Mouse (Mus musculus) stomach, embryonic 16.5 days (tissue): ENCODE results near the gene Gmip. TPM values are rescaled to one million over a fixed set of nuclear protein-coding genes. Genes with fewer than 3 reads are reported as not detected.

Source experiments
- ATAC-seq: fragments of 200-750 bp; cut with Nextera tagmentation; 2 replicates; pipeline ENCODE4 v1.8.0; 2017; ENCODE audit warnings: moderate number of reproducible peaks, moderate TSS enrichment; ENCODE audit not compliant: insufficient read depth, low FRiP score
- H3K27ac ChIP-seq: fragments of 300-500 bp; sonication (generic); 2 replicates; pipeline ENCODE4 v1.5.1; 2014; ENCODE audit warnings: low read length
- H3K27me3 ChIP-seq: fragments of 300-500 bp; sonication (generic); 2 replicates; pipeline ENCODE4 v1.6.1; 2014; ENCODE audit warnings: low read length, control low read depth, mixed read lengths; ENCODE audit not compliant: control insufficient read depth, insufficient read depth
- H3K36me3 ChIP-seq: fragments of 300-500 bp; sonication (generic); 2 replicates; pipeline ENCODE4 v1.6.1; 2014; ENCODE audit warnings: low read length; ENCODE audit not compliant: control insufficient read depth, insufficient read depth
- H3K4me1 ChIP-seq: fragments of 300-500 bp; sonication (generic); 2 replicates; pipeline ENCODE4 v1.6.1; 2014; ENCODE audit warnings: low read length, control low read depth, mixed read lengths; ENCODE audit not compliant: control insufficient read depth, insufficient read depth
- H3K4me2 ChIP-seq: fragments of 300-500 bp; sonication (generic); 2 replicates; pipeline ENCODE4 v1.6.1; 2014; ENCODE audit warnings: low read depth, low read length, mixed read lengths
- H3K4me3 ChIP-seq: fragments of 300-500 bp; sonication (generic); replicated peaks from 2 replicates; pipeline ENCODE4 v1.5.1; 2014; ENCODE audit warnings: mild to moderate bottlenecking, low read length
- H3K9ac ChIP-seq: fragments of 300-500 bp; sonication (generic); 2 replicates; pipeline ENCODE4 v1.6.1; 2014; ENCODE audit warnings: low read length
- H3K9me3 ChIP-seq: fragments of 300-500 bp; sonication (generic); replicated peaks from 2 replicates; pipeline ENCODE4 v1.6.1; 2016; ENCODE audit warnings: low read length, control low read depth; ENCODE audit not compliant: control insufficient read depth
- WGBS: fragments of 180-500 bp; shearing (Covaris S2); extraction: QIAGEN DNeasy Blood & Tissue Kit; methylation state at CpG from one replicate; pipeline ENCODE4 v1.1.7; 2014; 5-methylcytosine and 5-hydroxymethylcytosine counted together
- polyA plus RNA-seq: library from polyadenylated mRNA; unstranded; fragments of >200 nt; fragmentation: Nextera tagmentation; extraction: Ambion mirVana; gene quantifications from 2 replicates; pipeline ENCODE4 v1.2.1, GENCODE M21; 2015

The Gmip gene
- polyA plus RNA-seq, 1 experiment from 2014 or later = 10.0 TPM

- H3K36me3 ChIP-seq = peaks cover 61% of the 10 kb centered on the region
- no peak overlapping the region for H3K27ac ChIP-seq
- no peak overlapping the region for H3K4me3 ChIP-seq
- 92% methylated on average over 8 of the region's 8 CpGs for WGBS
- no peak overlapping the region for H3K4me2 ChIP-seq
- H3K4me1 ChIP-seq = no peaks in the 10 kb centered on the region
- H3K27me3 ChIP-seq = no peaks in the 10 kb centered on the region
- H3K9ac ChIP-seq = no peak overlapping the region
- no peak for ATAC-seq
- no peaks in the 10 kb centered on the region for H3K9me3 ChIP-seq
Observed at GRCm38 (mm10) chr8:69799261-69799660, 9.2 kb upstream of the Gmip start.

- H3K27me3 ChIP-seq = no peaks in the 10 kb centered on the region
- peaks cover 64% of the 10 kb centered on the region for H3K36me3 ChIP-seq
- H3K9ac ChIP-seq = no peak overlapping the region
- H3K9me3 ChIP-seq = no peaks in the 10 kb centered on the region
- no peaks in the 10 kb centered on the region for H3K4me1 ChIP-seq
- no peak for ATAC-seq
- WGBS = 86% methylated on average over 5 of the region's 5 CpGs
- H3K4me3 ChIP-seq = no peak overlapping the region
- no peak overlapping the region for H3K27ac ChIP-seq
- no peak overlapping the region for H3K4me2 ChIP-seq
Observed at GRCm38 (mm10) chr8:69799946-69800345, 8.5 kb upstream of the Gmip start.

- Histone ChIP-seq H3K27me3 (no peaks in the 10 kb centered on the region), H3K4me2 (no peak overlapping the region), H3K9me3 (no peaks in the 10 kb centered on the region), H3K4me1 (no peaks in the 10 kb centered on the region), H3K4me3 (no peak overlapping the region), H3K9ac (no peak overlapping the region), H3K27ac (no peak overlapping the region), H3K36me3 (peaks cover 64% of the 10 kb centered on the region)
- 92% methylated on average over 4 of the region's 4 CpGs for WGBS
- no peak for ATAC-seq
Observed at GRCm38 (mm10) chr8:69801796-69802195, 6.7 kb upstream of the Gmip start.

- H3K27ac ChIP-seq = no peak overlapping the region
- ATAC-seq = no peak
Observed at GRCm38 (mm10) chr8:69802216-69802615, 6.3 kb upstream of the Gmip start.

GRCm38 (mm10) chr8:69803366-69803765 lies 5.1 kb upstream of the Gmip start:
- no peak overlapping the region for H3K4me2 ChIP-seq
- peaks cover 66% of the 10 kb centered on the region for H3K36me3 ChIP-seq
- no peak overlapping the region for H3K27ac ChIP-seq
- H3K4me1 ChIP-seq = no peaks in the 10 kb centered on the region; the same call in 1 of the 2 replicates
- H3K27me3 ChIP-seq = no peaks in the 10 kb centered on the region
- H3K4me3 ChIP-seq = no peak overlapping the region
- H3K9ac ChIP-seq = no peak overlapping the region
- ATAC-seq = no peak
- WGBS = 89% methylated on average over 7 of the region's 7 CpGs
- no peaks in the 10 kb centered on the region for H3K9me3 ChIP-seq

More at GRCm38 (mm10) chr8:69802216-69802615, 6.3 kb upstream of the Gmip start:
- no peak overlapping the region for H3K4me3 ChIP-seq
- no peaks in the 10 kb centered on the region for H3K27me3 ChIP-seq
- no peak overlapping the region for H3K9ac ChIP-seq
- peaks cover 65% of the 10 kb centered on the region for H3K36me3 ChIP-seq
- no peaks in the 10 kb centered on the region for H3K4me1 ChIP-seq
- H3K4me2 ChIP-seq = no peak overlapping the region
- H3K9me3 ChIP-seq = no peaks in the 10 kb centered on the region

GRCm38 (mm10) chr8:69804537-69804936 lies 3.9 kb upstream of the Gmip start:
- Histone ChIP-seq H3K4me3 (no peak overlapping the region), H3K27ac (no peak overlapping the region), H3K4me1 (no peaks in the 10 kb centered on the region; the same call in 1 of the 2 replicates), H3K4me2 (no peak overlapping the region), H3K9ac (no peak overlapping the region), H3K9me3 (no peaks in the 10 kb centered on the region), H3K36me3 (peaks cover 57% of the 10 kb centered on the region), H3K27me3 (no peaks in the 10 kb centered on the region)
- no peak for ATAC-seq
- 91% methylated on average over 6 of the region's 6 CpGs for WGBS

GRCm38 (mm10) chr8:69805086-69805485 lies 3.4 kb upstream of the Gmip start:
- Histone ChIP-seq H3K4me2 (no peak overlapping the region), H3K36me3 (peaks cover 52% of the 10 kb centered on the region), H3K9ac (no peak overlapping the region), H3K27ac (no peak overlapping the region), H3K27me3 (no peaks in the 10 kb centered on the region), H3K9me3 (no peaks in the 10 kb centered on the region), H3K4me1 (no peaks in the 10 kb centered on the region; the same call in 1 of the 2 replicates), H3K4me3 (no peak overlapping the region)
- no peak for ATAC-seq
- WGBS = 96% methylated on average over 10 of the region's 10 CpGs

GRCm38 (mm10) chr8:69805491-69805890 lies 3.0 kb upstream of the Gmip start:
- H3K4me2 ChIP-seq = no peak overlapping the region

GRCm38 (mm10) chr8:69807236-69807635 lies 1.2 kb upstream of the Gmip start:
- H3K4me3 ChIP-seq = no peak overlapping the region
- no peaks in the 10 kb centered on the region; the same call in 1 of the 2 replicates for H3K4me1 ChIP-seq
- H3K9me3 ChIP-seq = no peaks in the 10 kb centered on the region
- H3K9ac ChIP-seq = no peak overlapping the region
- WGBS = 87% methylated on average over 5 of the region's 5 CpGs
- H3K27me3 ChIP-seq = no peaks in the 10 kb centered on the region
- H3K27ac ChIP-seq = no peak overlapping the region
- H3K4me2 ChIP-seq = no peak overlapping the region
- no peak for ATAC-seq
- H3K36me3 ChIP-seq = peaks cover 36% of the 10 kb centered on the region

More at GRCm38 (mm10) chr8:69805491-69805890, 3.0 kb upstream of the Gmip start:
- H3K27me3 ChIP-seq = no peaks in the 10 kb centered on the region
- no peak overlapping the region for H3K9ac ChIP-seq
- H3K36me3 ChIP-seq = peaks cover 48% of the 10 kb centered on the region
- ATAC-seq = no peak
- WGBS = 91% methylated on average over 9 of the region's 9 CpGs
- no peaks in the 10 kb centered on the region for H3K9me3 ChIP-seq
- H3K4me3 ChIP-seq = no peak overlapping the region
- H3K4me1 ChIP-seq = no peaks in the 10 kb centered on the region; the same call in 1 of the 2 replicates
- H3K27ac ChIP-seq = no peak overlapping the region
